Mouse (Mus musculus): ENCODE measurements at regions not wholly inside any gene's neighbourhood (a gene's known extent, or its start where the extent isn't known, plus 50 kb on each side); places are given as distances from the start of the nearest gene placed in this dataset.

DNA sequence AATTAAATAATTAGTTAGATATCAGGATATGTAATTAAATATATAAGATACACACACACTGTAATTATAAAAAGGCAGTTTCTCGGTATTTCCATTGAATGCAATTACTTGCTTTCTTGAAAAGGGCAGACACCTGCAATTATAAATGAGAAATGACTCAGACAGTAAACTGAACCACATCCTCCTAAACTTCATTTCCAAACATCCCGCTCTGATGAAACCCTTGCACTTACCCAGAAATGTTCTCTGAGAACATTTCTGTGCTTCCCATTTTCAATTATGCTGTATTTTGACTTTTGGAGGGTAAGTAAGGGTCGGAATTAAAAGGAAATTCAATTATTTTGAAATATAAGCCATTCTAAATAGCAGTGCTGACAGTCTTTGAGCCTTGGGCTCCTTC, 204.7 kb downstream of the Meis1 start:
- TF ChIP-seq EP300 (IDR thresholded peaks at IDR 0.05; ENCODE audit: insufficient read depth, low read depth, low read length), result no peak
- no peak for TF ChIP-seq CTCF (IDR thresholded peaks at IDR 0.05)
- TF ChIP-seq POLR2A (IDR thresholded peaks at IDR 0.05; ENCODE audit: insufficient read depth, low read depth, low read length), result no peak
